Comparison of ENCODE assay signal across 18 mouse cellular contexts in genomic region chr2:145333466-145333865, GRCm38 (mm10).
DNase-seq lines count a peak whose midpoint lies in the region; TF ChIP-seq lines count a peak whose summit lies in the region.
"Had no signal": no experiment of that assay in that cellular context is flagged by ENCODE, and none has a peak within 500 bp of the region (broad histone marks: within the 10 kb centered on the region; RNA-seq: fewer than 3 reads in every experiment).

No protein-coding gene starts in this region.

- DNase-seq in CH12.LX (ENCODE audit: extremely low read depth) (no peak), ES-E14 (ENCODE audit: low read depth, low spot score) (no peak)
- DNase-seq in cerebellum, adult 9-11 months = no peak
- DNase-seq in lung, postnatal 4 days = no peak
- DNase-seq: adrenal gland, adult 2 months; adrenal gland, adult 8-10 months; adrenal gland, postnatal 10 days; adrenal gland, postnatal 14 days; adrenal gland, postnatal 25 days; adrenal gland, postnatal 36 days; B cell, adult 2 months; cerebellum, adult 11 months; cerebellum, adult 11-12 months; cerebellum, adult 18-20 months; cerebellum, adult 2 months; cerebellum, adult 8-10 months had no signal

- H3K9me3 ChIP-seq in CH12.LX (replicated peaks; ENCODE audit: low read length) (no peaks in the 10 kb centered on the region), ES-E14 (ENCODE audit: control insufficient read depth, insufficient read depth, low read depth, low read length) (no peaks in the 10 kb centered on the region)

- TF ChIP-seq EP300 in CH12.LX (IDR thresholded peaks at IDR 0.05; ENCODE audit: low read length) = no peak

- no peak for TF ChIP-seq RAD21 in CH12.LX (IDR thresholded peaks at IDR 0.05; ENCODE audit: low read depth, low read length)

- TF ChIP-seq CTCF in CH12.LX (conservative IDR thresholded peaks at IDR 0.05 in 1 of 2, IDR thresholded peaks at IDR 0.05 in 1 of 2; ENCODE audit: low read depth in 2 of 2, low read length in 2 of 2) = no peak

- peaks cover 2% of the 10 kb centered on the region for H3K27me3 ChIP-seq in CH12.LX (replicated peaks)
- H3K27me3 ChIP-seq: Patski had no signal

- no peak overlapping the region for H3K4me3 ChIP-seq in CH12.LX (replicated peaks in 1 of 3; ENCODE audit: low read depth in 2 of 3, low read length in 2 of 3, poor library complexity in 1 of 3)
- H3K4me3 ChIP-seq in ES-E14 (ENCODE audit: insufficient read depth in 1 of 2, low read depth in 1 of 2, low read length in 2 of 2, poor library complexity in 1 of 2, severe bottlenecking in 1 of 2) = no peak overlapping the region

- no peaks in the 10 kb centered on the region for H3K4me1 ChIP-seq in CH12.LX (ENCODE audit: control insufficient read depth in 1 of 2, insufficient read depth in 2 of 2)
- no peaks in the 10 kb centered on the region for H3K4me1 ChIP-seq in ES-E14 (ENCODE audit: control insufficient read depth in 2 of 2, insufficient read depth in 2 of 2, low read length in 2 of 2, poor library complexity in 1 of 2)

- no peak for TF ChIP-seq POLR2A in CH12.LX (IDR thresholded peaks at IDR 0.05; ENCODE audit: low read depth, low read length)

- in situ Hi-C loops in CH12.LX (cut with MboI; ENCODE audit: low pct_ligation_motif_present, low pct_unique_long_range_greater_than_20kb, low sequenced_read_pairs) (no loop called here), ES-E14 (cut with MboI; ENCODE audit: low sequenced_read_pairs in 2 of 2, unreplicated experiment in 2 of 2) (no loop called here)

- no peak overlapping the region for H3K4me2 ChIP-seq in CH12.LX (ENCODE audit: insufficient read depth, low read depth, poor library complexity, severe bottlenecking)

- dilution Hi-C loops in CH12.LX (cut with MboI; ENCODE audit: extremely low pct_ligation_motif_present, extremely low pct_unique_long_range_greater_than_20kb, low sequenced_read_pairs) = no loop called here

- H3K36me3 ChIP-seq in CH12.LX (replicated peaks in 1 of 2; ENCODE audit: control insufficient read depth in 1 of 2, insufficient read depth in 1 of 2, low read length in 1 of 2) (no peaks in the 10 kb centered on the region), ES-E14 (ENCODE audit: control insufficient read depth, insufficient read depth, low read length, poor library complexity, severe bottlenecking) (no peaks in the 10 kb centered on the region)
- H3K36me3 ChIP-seq: G1E had no signal

- H3K9ac ChIP-seq in CH12.LX (ENCODE audit: insufficient read depth, low read depth) = no peak overlapping the region
- no peak overlapping the region for H3K9ac ChIP-seq in ES-E14 (ENCODE audit: insufficient read depth, low read depth, low read length, poor library complexity, severe bottlenecking)

- H3K27ac ChIP-seq in CH12.LX (ENCODE audit: insufficient read depth, low read depth) (no peak overlapping the region), ES-E14 (ENCODE audit: insufficient read depth, low read depth, low read length, poor library complexity, severe bottlenecking) (no peak overlapping the region)

- no peaks in the 10 kb centered on the region for H3K79me2 ChIP-seq in CH12.LX (replicated peaks; ENCODE audit: control insufficient read depth, extremely low read depth, insufficient read depth, poor library complexity, severe bottlenecking)

TF ChIP-seq in CH12.LX, 34 proteins besides CTCF, POLR2A, EP300 and RAD21:
- no peak for TF ChIP-seq SIN3A (IDR thresholded peaks at IDR 0.05; ENCODE audit: low read length)
- peak; percentile 83 for TF ChIP-seq MAFK (IDR thresholded peaks at IDR 0.05; ENCODE audit: insufficient replicate concordance, low read length)

TF ChIP-seq in ES-E14, 5 proteins besides CTCF, POLR2A, EP300 and RAD21:
- TF ChIP-seq ZC3H11A (IDR thresholded peaks at IDR 0.05; ENCODE audit: borderline replicate concordance, low read depth, low read length) = no peak
- TF ChIP-seq MAFK (IDR thresholded peaks at IDR 0.05; ENCODE audit: insufficient read depth, low read depth, low read length) = peak; percentile 58; the same call in 1 of the 2 replicates
TF ChIP-seq in ES-E14: peak in this region for 1.
